Mouse (Mus musculus) adrenal gland, adult 2 months (tissue): ENCODE measurements at regions not wholly inside any gene's neighbourhood (a gene's known extent, or its start where the extent isn't known, plus 50 kb on each side); places are given as distances from the start of the nearest gene placed in this dataset.

Experiments
- DNase-seq: peaks from one replicate; pipeline ENCODE4 v3.0.0; 2021

DNA sequence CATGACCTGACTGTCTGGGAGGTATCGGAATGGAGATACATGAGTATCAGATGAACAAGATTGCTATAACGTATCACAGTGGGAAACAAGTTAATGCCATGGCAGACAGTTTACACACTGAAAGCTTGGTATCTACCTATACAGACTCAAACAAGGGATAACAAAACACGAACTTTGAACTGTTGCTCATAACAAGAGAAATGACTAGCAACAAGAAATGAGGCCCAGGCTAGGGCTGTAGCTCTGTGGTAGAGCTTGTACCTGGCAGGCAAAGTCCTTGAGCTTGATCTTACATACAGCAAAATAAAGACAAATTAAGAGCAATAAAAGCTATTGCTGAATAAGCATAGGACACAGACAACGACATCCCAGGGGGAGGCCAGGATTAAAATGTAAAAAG lies 172.4 kb upstream of the Pln start:
- DNase-seq, result no peak

DNA sequence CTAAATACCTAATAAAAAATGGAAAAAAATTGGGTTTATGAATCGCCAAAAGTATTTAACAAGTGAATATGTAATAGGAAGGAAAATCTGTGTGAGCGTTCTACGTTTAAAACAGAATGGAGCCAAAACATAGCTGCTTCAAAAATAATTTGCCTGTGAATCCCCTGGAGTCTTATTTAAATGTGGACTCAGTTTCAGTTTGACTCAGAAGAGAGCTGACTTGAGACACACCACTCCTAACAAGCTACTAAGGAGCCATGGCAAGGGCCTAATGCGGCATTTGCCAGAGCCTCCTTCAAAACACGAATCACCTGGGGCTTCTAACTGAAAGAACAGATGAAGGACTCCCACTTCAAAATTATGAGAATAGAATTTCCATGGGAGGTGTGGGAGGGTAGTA lies 169.7 kb upstream of the Pln start:
- no peak for DNase-seq

GRCm38 (mm10) chr10:53174038-53174564 lies 163.4 kb upstream of the Pln start:
- DNase-seq, result no peak

DNA sequence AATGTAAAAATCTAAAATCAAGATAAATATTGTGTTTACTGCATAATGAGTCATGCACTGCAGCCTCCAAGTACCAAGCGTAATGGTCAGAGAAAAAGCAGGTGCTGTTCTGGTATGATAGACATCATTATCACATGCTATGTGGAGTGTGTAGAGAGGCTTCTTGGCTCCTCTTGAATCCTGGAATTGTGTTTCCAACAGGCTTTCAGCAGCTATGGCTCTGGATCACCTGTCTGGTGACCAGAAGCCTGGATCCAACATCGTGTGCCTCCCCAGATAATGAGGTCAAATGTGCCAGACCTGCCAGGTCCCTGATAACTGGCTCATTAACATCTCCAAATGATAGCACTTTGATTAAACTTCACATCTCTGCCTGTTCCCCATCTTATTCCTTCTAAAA lies 161.5 kb upstream of the Pln start:
- DNase-seq, result no peak

- DNase-seq, result no peak
Observed at GRCm38 (mm10) chr10:53178561-53178960, 158.9 kb upstream of the Pln start.

- DNase-seq, result peak; percentile 32
Observed at GRCm38 (mm10) chr10:53179109-53179508, 158.4 kb upstream of the Pln start.

DNA sequence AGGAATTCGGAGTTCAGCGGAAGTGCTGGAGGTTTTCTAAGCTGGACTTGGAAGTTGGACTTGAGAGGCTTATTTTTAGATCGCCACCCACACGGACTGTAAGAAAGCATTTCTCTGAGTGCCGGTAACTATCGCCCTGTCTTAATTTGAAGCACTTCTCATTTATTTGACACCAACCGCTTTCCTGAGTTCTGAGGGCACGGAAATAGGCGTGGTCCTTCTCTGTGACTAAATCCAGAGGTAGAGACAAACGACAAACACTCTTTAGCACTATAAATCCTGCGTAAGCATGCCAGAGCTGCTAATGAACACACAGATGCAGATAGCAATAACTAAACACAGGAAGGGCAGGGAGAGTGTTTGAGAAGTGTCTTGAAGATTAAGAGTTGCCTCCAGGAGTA lies 156.7 kb upstream of the Pln start:
- DNase-seq, result no peak

DNA sequence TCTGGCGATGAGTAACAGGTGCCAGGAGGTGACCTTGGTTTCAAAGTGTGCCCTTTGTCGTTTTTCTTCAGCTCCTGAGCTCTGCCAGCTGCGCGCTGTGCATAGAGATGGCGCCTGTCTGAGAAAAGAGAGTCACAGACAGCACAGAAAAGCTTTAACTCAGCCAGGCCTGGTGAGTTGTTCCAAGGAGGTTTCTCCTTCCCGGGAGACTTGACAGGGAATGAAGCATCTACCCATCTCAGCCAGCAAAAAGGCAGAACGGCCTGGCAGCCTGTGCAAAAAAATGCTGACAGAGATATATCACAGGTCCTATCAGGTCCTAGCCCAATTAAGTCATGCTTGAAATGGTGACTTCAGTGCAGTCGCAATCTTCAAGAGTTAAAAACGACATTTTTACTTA lies 156.1 kb upstream of the Pln start:
- peak; percentile 22 for DNase-seq

DNA sequence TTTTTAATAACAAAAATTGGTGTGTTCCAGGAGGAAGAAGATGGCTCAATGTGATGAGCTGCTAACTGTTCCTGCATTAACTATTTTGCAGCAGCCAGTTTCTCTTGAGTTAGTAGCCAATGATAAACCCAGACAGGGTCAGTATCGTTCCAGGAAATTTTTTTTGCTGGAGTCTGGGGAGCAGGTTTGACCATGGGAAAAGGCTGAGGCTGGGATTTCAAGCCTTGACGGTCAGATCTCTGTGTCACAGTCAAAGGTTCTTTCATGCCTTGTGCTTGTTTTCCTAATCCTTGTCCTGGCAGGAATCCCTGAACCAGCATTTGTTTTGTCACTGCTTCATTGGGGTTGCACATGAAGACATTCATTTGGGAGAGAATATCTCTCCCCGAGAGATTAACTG lies 129.0 kb upstream of the Pln start:
- DNase-seq, result no peak

- no peak for DNase-seq
Observed at GRCm38 (mm10) chr10:53209916-53210315, 127.6 kb upstream of the Pln start.
